Mouse (Mus musculus) liver, embryonic 14.5 days (tissue): ENCODE measurements around the gene Inhbe. TPM values are rescaled to one million over a fixed set of nuclear protein-coding genes. Genes with fewer than 3 reads are reported as not detected.

ENCODE experiments used
- ATAC-seq: fragments of 200-750 bp; cut with Nextera tagmentation; 2 replicates; pipeline ENCODE4 v1.8.0; 2017; ENCODE audit warnings: moderate number of reproducible peaks, mild to moderate bottlenecking, moderate library complexity; ENCODE audit not compliant: insufficient read depth
- DNase-seq, 3 experiments: peaks; one replicate each; pipeline ENCODE4 v3.0.0-alpha.2; 2012 to 2013; ENCODE audit warnings: low read depth in 3 of 3, low spot score in 3 of 3
- H3K27ac ChIP-seq: fragments of 300-500 bp; sonication (generic); 2 replicates; pipeline ENCODE4 v1.5.1; 2014; ENCODE audit warnings: moderate library complexity, mild to moderate bottlenecking, control low read depth, inconsistent platforms
- H3K27me3 ChIP-seq: fragments of 300-500 bp; sonication (generic); 2 replicates; pipeline ENCODE4 v1.6.1; 2014; ENCODE audit warnings: mild to moderate bottlenecking, low read length, moderate library complexity; ENCODE audit not compliant: control insufficient read depth, insufficient read depth
- H3K36me3 ChIP-seq: fragments of 300-500 bp; sonication (generic); replicated peaks from 2 replicates; pipeline ENCODE4 v1.6.1; 2014; ENCODE audit warnings: low read depth; ENCODE audit not compliant: control insufficient read depth, insufficient read depth
- H3K4me1 ChIP-seq, 2 experiments: fragments of 200-500 bp in 1 of 2; fragments of 300-500 bp in 1 of 2; sonication (generic) in 1 of 2; replicated peaks; 2 replicates each; pipeline ENCODE4 v1.6.1; 2012 to 2014; ENCODE audit warnings: antibody characterized with exemption in 1 of 2, inconsistent platforms in 1 of 2, low read length in 1 of 2; ENCODE audit not compliant: control insufficient read depth in 2 of 2, insufficient read depth in 2 of 2
- H3K4me2 ChIP-seq: fragments of 300-500 bp; sonication (generic); 2 replicates; pipeline ENCODE4 v1.6.1; 2014; ENCODE audit warnings: low read depth, mild to moderate bottlenecking, control low read depth, moderate library complexity
- H3K4me3 ChIP-seq, 2 experiments: fragments of 200-500 bp in 1 of 2; fragments of 300-500 bp in 1 of 2; sonication (generic) in 1 of 2; 2 replicates each; pipeline ENCODE4 v1.5.1; 2012 to 2014; ENCODE audit warnings: low read depth in 2 of 2, low read length in 2 of 2, mild to moderate bottlenecking in 2 of 2, control low read depth in 1 of 2, inconsistent platforms in 1 of 2, moderate library complexity in 1 of 2; ENCODE audit not compliant: insufficient read depth in 1 of 2
- H3K9ac ChIP-seq: fragments of 300-500 bp; sonication (generic); replicated peaks from 2 replicates; pipeline ENCODE4 v1.6.1; 2014; ENCODE audit warnings: mild to moderate bottlenecking, control low read depth, moderate library complexity
- H3K9me3 ChIP-seq: fragments of 300-500 bp; sonication (generic); 2 replicates; pipeline ENCODE4 v1.6.1; 2016; ENCODE audit warnings: low read length, mixed read lengths; ENCODE audit not compliant: control insufficient read depth
- CTCF ChIP-seq: IDR thresholded peaks from 2 replicates; pipeline ENCODE4 v1.5.1; 2016; ENCODE audit warnings: antibody characterized with exemption, low read depth, control low read depth
- EP300 ChIP-seq: IDR thresholded peaks from 2 replicates; pipeline ENCODE4 v1.6.1; 2016; ENCODE audit warnings: antibody characterized with exemption, low read depth
- WGBS: fragments of 180-500 bp; shearing (Covaris S2); extraction: QIAGEN DNeasy Blood & Tissue Kit; methylation state at CpG from one replicate; pipeline ENCODE4 v1.1.7; 2014; ENCODE audit not compliant: insufficient replicate concordance; 5-methylcytosine and 5-hydroxymethylcytosine counted together
- polyA plus RNA-seq, 2 experiments: library from polyadenylated mRNA; depleted of rRNA in 1 of 2; stranded (reverse) in 1 of 2; unstranded in 1 of 2; fragments of >200 nt; fragmentation: Nextera tagmentation in 1 of 2; extraction: Ambion mirVana in 1 of 2; gene quantifications; 2 replicates each; pipeline versions ENCODE4 v1.2.1 to v1.2.3; 2012 to 2014

Gene Inhbe
- polyA plus RNA-seq, 2 experiments: 0.38 to 0.59 TPM

GRCm38 (mm10) chr10:127340577-127341359, 13.4 kb downstream of the Inhbe start:
- H3K4me3 ChIP-seq: peak overlapping the region in 1 of 2 experiments; percentile 46; a peak in 2 of 4 replicates
- peaks cover 0 to 2% of the 10 kb centered on the region in 2 experiments; a peak in 2 of 4 replicates for H3K4me1 ChIP-seq
- H3K36me3 ChIP-seq: no peaks in the 10 kb centered on the region
- peaks cover 33% of the 10 kb centered on the region for H3K27me3 ChIP-seq
- no peak for ATAC-seq
- DNase-seq: no peak
- no peak overlapping the region for H3K27ac ChIP-seq
- peak overlapping the region; percentile 66 for H3K4me2 ChIP-seq
- no peak for TF ChIP-seq CTCF
- no peak for TF ChIP-seq EP300
- no peak overlapping the region for H3K9ac ChIP-seq
- no peaks in the 10 kb centered on the region for H3K9me3 ChIP-seq
- 2% methylated on average over 27 of the region's 27 CpGs for WGBS

DNA sequence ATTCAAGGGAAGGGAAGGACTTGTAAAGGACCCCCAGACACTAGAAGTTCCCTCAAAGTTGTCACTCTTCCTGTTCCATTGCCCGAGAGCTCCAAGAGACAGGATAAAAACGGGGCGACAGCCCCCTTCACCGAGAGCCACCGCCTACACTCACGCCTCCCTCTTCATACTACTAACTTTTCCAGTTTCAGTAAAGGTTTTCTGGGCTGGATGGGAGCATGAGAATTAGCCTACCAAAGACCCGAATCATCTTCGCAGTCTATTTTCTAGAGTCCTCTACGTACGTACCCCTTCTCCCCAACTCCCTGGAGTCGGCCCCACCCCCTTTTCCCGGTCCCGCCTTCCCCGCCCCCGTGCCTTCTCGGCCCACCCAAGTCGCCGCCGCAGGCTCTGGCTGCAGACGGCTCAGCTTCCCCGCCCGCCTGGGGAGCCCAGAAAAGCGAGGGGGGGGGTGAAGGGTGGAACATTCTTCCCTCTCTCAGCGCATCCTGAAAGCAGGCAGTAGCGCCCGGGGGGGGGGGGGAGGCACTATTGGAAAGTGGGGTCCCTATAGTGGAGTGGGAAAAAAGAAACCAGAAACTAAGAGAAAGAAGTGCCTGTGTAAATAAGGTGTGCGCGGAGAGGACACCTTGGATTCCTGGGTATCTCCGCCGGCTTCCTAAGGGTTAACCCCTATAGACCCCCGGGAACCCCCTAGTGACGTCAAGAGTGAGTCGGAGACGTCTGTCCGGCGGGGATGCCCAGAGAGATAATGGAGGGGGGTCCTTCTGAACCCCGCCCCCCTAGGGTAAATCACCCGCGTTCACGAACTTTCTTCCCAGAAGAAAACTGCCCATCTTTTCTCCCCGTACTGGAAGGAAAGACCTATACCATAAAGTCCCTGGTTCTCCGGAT, 14.3 kb downstream of the Inhbe start:
- no peaks in the 10 kb centered on the region for H3K9me3 ChIP-seq
- 0 out of 2 replicates have a peak, but pooled peaks have one; percentile 24 for ATAC-seq
- WGBS: under 1% methylated on average over 40 of the region's 42 CpGs
- no peak for DNase-seq
- peaks cover 33% of the 10 kb centered on the region for H3K27me3 ChIP-seq
- no peak for TF ChIP-seq EP300
- TF ChIP-seq CTCF: no peak
- H3K36me3 ChIP-seq: no peaks in the 10 kb centered on the region
- peak overlapping the region; percentile 46 to 49 for H3K4me3 ChIP-seq
- H3K9ac ChIP-seq: no peak overlapping the region
- H3K4me2 ChIP-seq: peak overlapping the region; percentile 66
- H3K27ac ChIP-seq: no peak overlapping the region
- peaks cover 0 to 2% of the 10 kb centered on the region in 2 experiments; a peak in 2 of 4 replicates for H3K4me1 ChIP-seq

DNA sequence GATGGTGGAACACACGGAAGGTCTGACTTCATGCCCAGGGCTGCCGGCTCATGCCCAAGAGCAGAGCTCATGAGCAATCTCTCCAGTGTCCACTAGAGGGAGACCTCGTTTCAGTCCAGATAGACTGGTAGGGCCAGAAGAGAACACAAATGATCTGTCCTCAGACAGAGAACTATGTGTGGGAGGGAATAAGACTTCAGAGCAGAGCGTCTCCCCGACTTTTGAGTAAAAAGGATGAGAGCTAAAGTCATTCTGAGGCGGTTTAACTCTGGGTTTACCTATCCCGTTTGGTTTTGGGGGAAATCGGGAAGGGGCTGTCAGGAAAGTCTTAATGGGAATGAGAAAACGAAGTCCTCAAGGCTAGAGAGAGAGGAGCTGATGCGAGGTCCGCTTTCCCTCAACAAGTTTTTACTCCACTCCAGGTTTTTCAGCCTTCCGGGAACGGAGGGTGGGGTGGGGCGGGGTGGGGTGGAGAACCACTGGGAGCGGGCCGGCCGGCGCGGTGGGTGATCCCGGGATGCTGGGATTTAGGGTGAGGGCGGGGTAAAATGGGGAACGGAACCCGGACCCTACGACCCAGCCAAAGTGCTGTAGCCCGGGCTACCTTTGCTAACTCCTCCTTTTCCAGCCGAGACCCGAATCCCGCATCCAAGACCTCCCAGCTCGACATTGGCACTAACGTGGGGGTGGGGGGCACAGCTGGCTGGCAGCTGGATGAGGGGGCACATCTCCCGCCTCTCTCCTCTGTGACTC, 15.1 kb downstream of the Inhbe start:
- DNase-seq: peak; percentile 72 to 75 (median 74)
- Histone ChIP-seq H3K27me3 (peaks cover 33% of the 10 kb centered on the region), H3K4me3 (peak overlapping the region; percentile 46 to 49), H3K27ac (no peak overlapping the region), H3K4me1 (peaks cover 0 to 2% of the 10 kb centered on the region in 2 experiments; a peak in 2 of 4 replicates), H3K36me3 (no peaks in the 10 kb centered on the region), H3K9ac (no peak overlapping the region), H3K4me2 (peak overlapping the region; percentile 66), H3K9me3 (no peaks in the 10 kb centered on the region)
- WGBS: under 1% methylated on average over 31 of the region's 31 CpGs
- no peak for TF ChIP-seq EP300
- TF ChIP-seq CTCF: peak; percentile 94
- peak; percentile 62 for ATAC-seq

- H3K9me3 ChIP-seq: no peaks in the 10 kb centered on the region
- peaks cover 0 to 2% of the 10 kb centered on the region in 2 experiments; a peak in 2 of 4 replicates for H3K4me1 ChIP-seq
- no peak for ATAC-seq
- peaks cover 33% of the 10 kb centered on the region for H3K27me3 ChIP-seq
- H3K4me2 ChIP-seq: no peak overlapping the region
- 41% methylated on average over 6 of the region's 6 CpGs for WGBS
- no peaks in the 10 kb centered on the region for H3K36me3 ChIP-seq
- no peak overlapping the region for H3K9ac ChIP-seq
- no peak for DNase-seq
- no peak for TF ChIP-seq CTCF
- no peak for TF ChIP-seq EP300
- H3K27ac ChIP-seq: no peak overlapping the region
- H3K4me3 ChIP-seq: no peak overlapping the region
These were observed 16.6 kb downstream of the Inhbe start for GRCm38 (mm10) chr10:127337536-127338099.
